Mouse (Mus musculus) frontal cortex, adult (tissue): ENCODE results near the gene Tbc1d15.
"Not testable (repeated sequence)": the region's sequence is repeated elsewhere in the genome, so short reads cannot be mapped to it uniquely, and the experiment has no call there.

ENCODE experiments used
- ATAC-seq: cut with Nextera tagmentation; 2 replicates; pipeline ENCODE4 v1.9.2; 2017; ENCODE audit warnings: mild to moderate bottlenecking, moderate library complexity, mixed read lengths; ENCODE audit not compliant: low TSS enrichment

Gene Tbc1d15

DNA sequence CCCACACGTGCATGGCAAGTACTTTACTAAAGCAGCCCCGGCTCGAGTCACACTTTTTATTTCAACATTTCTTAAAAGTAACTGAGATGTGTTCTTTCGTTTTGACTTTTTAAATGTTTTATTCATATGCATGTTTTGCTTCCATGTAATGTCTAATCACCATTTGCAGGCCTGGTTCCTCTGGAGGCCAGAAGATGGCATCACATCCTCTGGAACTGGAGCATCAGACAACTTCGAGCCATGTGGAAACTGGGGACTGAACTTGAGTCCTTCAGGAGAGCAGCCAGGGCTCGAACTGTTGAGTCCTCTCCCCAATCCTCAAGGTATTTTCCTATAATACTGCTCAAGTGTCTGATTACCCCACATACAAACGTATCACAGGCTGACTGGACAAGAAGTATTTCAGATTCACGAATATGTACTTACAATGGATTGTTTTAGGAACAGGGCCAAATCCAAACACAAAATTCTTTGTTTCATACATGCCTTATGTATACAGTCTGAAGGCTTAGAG is 10.1 kb downstream of the Tbc1d15 start:
- peak; percentile 75 for ATAC-seq

DNA sequence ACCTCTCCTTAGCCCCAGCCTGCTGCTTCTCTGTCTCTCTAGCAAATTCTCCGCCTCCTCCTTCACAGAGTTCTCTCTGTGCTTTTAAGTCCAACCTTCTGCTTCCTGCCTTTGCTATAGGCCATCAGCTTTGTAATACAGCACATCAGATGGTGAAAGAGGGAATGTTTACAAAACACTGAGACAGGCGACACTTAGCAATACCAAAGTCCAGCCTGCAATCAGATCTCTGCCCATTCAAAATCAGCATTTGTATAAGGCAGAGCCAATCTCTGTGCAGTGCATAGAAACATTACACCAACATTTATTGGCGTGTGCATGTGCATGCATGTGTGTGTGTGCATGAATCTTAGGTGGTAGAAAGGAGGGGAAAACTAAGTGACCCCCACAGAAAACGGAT is 13.3 kb downstream of the Tbc1d15 start:
- ATAC-seq, result no peak

DNA sequence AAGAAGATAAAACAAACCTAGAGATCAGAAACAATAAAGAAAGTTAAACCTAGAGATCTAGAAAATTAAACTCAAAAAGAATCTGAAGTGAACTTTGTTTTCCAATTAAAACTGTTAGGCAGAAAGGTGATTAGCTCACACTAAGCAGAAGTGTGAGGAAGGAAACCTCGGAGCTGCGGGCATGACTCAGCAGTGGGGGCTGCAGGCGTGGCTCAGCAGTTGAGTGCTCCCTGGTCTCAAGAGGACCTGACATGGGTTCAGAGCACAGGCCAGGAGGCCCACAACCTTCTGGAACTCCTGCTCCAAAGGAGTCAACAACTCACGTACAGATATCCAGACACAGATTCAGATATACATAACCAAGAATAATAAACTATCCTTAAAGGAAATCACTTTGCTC is 14.5 kb downstream of the Tbc1d15 start:
- ATAC-seq, result no peak

- peak; percentile 48; the same call in 1 of the 2 replicates for ATAC-seq
Observed at GRCm38 (mm10) chr10:115235501-115235900, 15.8 kb downstream of the Tbc1d15 start.

- ATAC-seq, result no peak
Observed at GRCm38 (mm10) chr10:115233798-115234197, 17.5 kb downstream of the Tbc1d15 start.

GRCm38 (mm10) chr10:115232513-115232912 is 18.8 kb downstream of the Tbc1d15 start:
- ATAC-seq, result no peak

DNA sequence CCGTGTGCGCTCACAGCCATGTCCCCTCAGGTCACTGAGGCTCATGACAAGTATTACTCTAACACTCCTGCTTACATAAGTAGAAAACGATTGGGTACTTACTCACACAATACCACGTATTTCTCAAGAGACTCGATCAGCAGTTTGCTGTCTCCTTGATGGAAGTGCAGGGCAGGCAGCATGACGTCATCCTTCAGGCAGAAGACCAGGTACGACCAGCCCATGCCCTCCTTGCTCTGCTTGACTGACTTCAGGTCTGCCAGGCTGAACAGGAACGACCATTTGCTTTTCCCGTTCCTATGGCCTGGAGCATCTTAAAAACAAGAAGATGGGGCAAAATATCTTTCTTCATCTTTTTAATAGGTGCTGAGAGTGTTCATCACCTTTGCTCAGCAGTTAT is 22.2 kb downstream of the Tbc1d15 start:
- ATAC-seq, result no peak

DNA sequence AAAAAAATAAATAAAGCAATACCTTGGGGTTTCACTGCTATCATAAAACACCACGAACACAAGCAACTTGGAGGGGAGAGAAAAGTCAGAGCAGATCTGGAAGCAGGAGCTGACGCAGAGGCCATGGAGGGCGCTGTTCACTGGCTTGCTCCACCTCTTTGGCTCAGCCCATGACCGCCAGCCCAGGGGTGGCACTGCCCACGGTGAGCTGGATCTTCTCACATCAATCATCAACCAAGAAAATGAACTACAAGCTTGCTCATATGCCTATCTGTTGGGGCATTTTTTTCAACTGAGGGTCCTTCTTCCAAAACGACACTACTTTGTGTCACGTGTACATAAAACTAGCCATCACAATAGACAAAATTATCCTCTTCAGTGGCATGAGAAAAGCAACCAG is 24.7 kb downstream of the Tbc1d15 start:
- no peak for ATAC-seq

- peak; percentile 75 for ATAC-seq
Observed at GRCm38 (mm10) chr10:115223845-115224244, 27.4 kb downstream of the Tbc1d15 start.

- ATAC-seq, result no peak
Observed at GRCm38 (mm10) chr10:115212916-115213580, 38.2 kb downstream of the Tbc1d15 start.

- no peak for ATAC-seq
Observed at GRCm38 (mm10) chr10:115205825-115206224, 45.4 kb downstream of the Tbc1d15 start.

GRCm38 (mm10) chr10:115205284-115205683 is 46.0 kb downstream of the Tbc1d15 start:
- ATAC-seq, result no peak

GRCm38 (mm10) chr10:115191214-115191613 is 60.1 kb downstream of the Tbc1d15 start:
- ATAC-seq, result no peak

GRCm38 (mm10) chr10:115187390-115187789 is 63.9 kb downstream of the Tbc1d15 start:
- ATAC-seq, result no peak

- peak; percentile 96 for ATAC-seq
Observed at GRCm38 (mm10) chr10:115184697-115185096, 66.6 kb downstream of the Tbc1d15 start, which contains the start of gene Tph2. Gene Tph2 (minus strand): TSS chr10:115185022.

GRCm38 (mm10) chr10:115181034-115181433 is 70.2 kb downstream of the Tbc1d15 start:
- no peak for ATAC-seq

GRCm38 (mm10) chr10:115178019-115178418 is 73.2 kb downstream of the Tbc1d15 start:
- not testable (repeated sequence) for ATAC-seq

- peak; percentile 56 for ATAC-seq
Observed at GRCm38 (mm10) chr10:115175591-115175991, 75.7 kb downstream of the Tbc1d15 start.

DNA sequence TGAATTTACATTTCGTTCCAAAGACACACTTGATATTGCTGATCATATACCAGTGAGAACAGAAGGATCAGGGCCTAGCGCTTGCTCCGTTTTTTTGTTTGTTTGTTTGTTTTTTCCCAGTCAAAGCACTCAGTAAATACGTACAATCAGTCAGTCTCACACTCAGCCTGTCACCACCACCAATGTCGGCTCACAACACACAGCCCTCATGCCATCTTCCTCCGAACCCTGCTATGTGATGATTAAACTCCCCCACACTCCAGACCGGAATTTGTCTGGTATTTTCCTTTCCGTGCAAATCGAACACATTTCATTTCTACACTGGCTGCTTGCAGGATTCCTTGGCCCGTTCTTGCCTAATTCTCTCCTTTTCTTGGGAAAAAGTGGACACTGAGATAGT is 77.9 kb downstream of the Tbc1d15 start:
- no peak for ATAC-seq

DNA sequence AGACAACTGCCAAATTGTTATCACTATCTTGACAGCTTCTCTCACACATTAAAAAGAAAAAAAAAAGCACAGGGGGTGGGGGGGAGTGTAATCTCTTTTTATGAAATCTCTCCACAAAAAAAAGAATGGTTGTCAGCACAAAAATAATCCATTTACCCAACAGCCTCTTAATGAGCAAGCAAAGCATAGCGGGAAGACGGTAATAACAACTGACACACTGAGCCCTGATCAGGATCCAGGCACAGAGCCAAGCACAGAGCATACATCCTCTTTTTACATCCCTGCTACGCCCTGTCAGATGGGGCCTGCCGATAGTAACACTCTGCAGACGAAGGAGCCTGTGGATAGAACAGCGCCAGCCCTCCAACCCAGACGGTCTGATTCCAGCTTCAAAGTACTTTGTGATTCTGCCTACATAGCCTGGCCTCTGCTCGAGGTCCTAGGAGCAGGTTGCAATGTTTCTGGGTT is 79.9 kb downstream of the Tbc1d15 start:
- ATAC-seq, result peak; percentile 57

- ATAC-seq, result no peak
Observed at GRCm38 (mm10) chr10:115170496-115171350, 80.5 kb downstream of the Tbc1d15 start.

DNA sequence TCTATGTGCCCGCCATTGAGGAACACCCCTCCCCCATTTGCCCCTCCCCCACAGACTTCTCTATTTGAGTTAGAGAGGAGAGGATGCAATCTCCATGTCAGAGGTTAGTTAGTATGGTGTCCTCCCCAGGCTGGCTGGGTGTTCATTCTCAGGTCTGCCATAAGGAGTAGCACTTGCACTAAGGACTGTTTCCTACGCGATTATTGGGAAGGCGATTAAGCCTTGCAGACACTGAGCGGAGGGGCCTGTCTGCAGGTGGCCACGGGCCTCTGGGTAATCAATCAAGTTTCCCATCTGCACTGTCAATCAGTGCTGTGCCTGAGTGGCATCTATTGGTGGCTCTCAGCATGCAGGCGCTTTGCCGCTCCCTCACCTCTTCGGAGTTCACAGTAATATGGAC is 81.9 kb downstream of the Tbc1d15 start:
- ATAC-seq, result no peak

GRCm38 (mm10) chr10:115160289-115160688 is 91.0 kb downstream of the Tbc1d15 start:
- no peak for ATAC-seq
